Mouse (Mus musculus) T-helper 17 cell (primary cell): ENCODE data around the gene Trmt10a.
"Not testable (repeated sequence)": the region's sequence is repeated elsewhere in the genome, so short reads cannot be mapped to it uniquely, and the experiment has no call there.

Source experiments
- in situ Hi-C, 2 experiments: fragments of 300-600 bp; cut with MboI, MseI; formaldehyde crosslinking; loops; 1 replicate in 1 of 2; 2 replicates in 1 of 2; pipeline ENCODE4 v1.15.1; 2025; ENCODE audit warnings: high pct_unique_total_duplicates in 2 of 2

The Trmt10a gene

DNA sequence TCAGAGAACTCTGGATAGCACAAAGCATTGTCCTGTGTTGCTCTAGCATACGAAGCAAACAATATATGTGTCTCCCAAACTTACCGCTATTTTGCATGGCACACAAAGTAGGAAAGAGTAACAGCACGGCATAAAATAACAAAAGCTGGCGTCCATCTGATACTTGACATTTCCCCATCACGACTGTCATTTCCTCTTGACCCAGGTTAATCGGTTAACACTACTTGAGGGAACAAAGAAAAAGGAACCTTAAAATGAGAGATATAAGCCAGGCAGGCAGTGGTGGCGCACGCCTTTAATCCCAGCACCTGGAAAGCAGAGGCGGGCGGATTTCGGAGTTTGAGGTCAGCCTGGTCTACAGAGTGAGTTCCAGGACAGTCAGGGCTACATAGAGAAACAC, 9.3 kb upstream of the Trmt10a start:
- in situ Hi-C loops, result no loop called here

DNA sequence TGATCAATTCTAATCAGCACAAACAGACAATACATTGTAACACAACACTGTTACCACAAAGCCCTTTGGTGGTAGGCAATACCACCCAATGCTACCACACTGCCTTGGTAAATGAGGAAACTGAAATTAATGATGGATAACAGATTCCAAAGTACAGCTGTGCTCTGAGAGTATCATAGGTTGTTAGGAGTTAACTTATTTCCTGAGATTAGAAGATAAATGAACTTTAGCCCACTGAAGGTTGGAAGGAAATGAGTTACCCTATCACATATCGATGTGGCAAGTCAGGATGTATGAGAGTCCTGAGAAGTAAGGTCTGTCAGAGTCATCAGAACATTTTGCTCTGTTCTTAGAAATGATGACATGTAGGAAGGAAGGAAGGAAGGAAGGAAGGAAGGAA, 8.7 kb upstream of the Trmt10a start:
- in situ Hi-C loops, result no loop called here

DNA sequence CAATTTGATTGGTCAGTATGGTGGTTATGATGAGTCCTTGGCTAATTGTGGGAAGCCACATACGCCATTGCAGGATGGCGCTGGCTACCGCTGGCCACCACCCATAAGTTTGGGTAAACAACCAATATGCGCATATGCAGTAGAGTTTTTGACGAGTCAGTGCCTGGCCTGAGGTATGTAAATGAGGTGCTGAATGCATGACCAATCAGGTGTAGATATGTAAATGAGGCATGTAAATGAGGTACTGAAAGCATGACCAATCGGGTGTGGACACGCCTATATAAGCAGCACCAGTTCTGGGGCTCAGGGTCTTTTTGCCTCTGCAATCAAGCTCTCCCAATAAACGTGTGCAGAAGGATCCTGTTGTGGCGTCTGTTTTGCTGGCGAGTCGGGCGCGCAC, 5.1 kb upstream of the Trmt10a start:
- in situ Hi-C loops, result not testable (repeated sequence)

DNA sequence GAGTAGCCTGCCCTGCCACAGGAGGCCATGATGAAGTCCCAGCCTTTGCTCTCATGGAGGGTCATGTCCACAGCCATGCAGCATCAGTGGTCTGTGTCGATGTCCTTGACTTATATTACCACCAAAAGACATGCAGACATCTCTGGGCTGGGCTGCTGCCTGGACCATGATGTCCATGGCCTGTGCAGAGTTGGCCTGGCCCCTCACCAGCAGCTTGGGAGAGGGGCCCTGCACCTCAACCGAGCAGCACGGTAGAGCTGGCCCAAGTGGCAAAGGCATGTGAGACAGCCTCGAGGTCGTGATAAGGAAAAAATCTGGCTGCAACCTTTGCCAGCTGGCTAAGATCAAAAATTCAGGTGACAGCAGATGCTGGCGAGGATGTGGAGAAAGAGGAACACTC, 3.6 kb upstream of the Trmt10a start:
- in situ Hi-C loops, result no loop called here

DNA sequence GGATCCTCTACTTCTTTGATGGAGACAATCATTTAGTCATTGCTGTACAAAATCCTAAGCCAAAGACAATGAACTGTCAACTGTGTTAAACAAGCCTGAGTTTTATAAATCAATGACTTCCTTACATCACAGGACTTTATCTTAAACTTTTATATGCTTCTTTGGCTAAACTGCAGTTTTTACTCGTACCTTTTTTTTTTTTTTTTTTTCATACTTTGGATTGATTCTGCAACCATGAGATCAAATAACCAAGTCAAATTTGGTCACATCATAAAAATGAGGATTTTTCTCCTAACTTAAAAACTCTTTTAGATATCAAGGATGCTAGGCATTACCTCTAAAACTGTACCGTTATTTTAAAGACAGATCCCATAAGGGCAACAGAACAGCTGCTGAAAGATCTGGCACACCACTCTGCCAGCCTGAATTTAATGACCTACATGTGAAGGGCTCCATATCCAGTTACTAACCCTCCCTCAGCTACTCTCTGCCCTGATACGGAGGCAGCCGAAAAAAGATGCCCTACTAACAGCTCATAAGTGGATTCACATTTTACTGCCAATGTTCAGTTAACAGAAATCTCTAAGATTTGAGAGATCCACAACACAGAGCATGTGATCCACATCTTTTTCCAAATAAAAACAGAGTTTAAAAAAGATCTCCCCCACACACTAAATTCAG, 1.1 kb upstream of the Trmt10a start:
- in situ Hi-C loops, result no loop called here

DNA sequence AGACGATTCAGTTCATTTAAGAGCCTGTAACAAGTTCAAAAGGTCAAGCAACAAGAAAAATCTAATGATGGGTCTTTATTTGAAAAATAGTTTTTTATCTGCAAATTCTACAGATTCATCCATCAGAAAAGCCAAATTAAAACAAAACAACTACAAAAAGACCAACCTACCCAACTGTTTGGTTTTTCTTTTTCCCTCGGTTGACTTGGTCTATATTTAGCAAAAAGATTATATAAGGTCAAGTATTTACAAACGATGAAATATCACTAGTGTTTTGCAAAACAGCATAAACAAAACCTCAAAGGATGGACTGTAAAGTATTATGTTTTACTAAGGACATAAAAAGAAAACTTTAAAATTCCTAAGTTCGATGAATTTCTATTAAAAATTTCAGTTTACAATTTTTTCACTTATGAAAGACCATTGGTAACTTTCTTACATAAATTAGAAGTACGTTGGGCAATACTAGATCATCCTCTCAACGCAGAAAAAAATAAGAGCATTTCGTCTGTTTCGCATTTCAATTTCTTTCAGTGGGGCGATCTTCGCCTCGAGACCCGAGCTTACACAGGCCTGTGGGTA, 424 bp upstream of the Trmt10a start:
- in situ Hi-C loops, result no loop called here

DNA sequence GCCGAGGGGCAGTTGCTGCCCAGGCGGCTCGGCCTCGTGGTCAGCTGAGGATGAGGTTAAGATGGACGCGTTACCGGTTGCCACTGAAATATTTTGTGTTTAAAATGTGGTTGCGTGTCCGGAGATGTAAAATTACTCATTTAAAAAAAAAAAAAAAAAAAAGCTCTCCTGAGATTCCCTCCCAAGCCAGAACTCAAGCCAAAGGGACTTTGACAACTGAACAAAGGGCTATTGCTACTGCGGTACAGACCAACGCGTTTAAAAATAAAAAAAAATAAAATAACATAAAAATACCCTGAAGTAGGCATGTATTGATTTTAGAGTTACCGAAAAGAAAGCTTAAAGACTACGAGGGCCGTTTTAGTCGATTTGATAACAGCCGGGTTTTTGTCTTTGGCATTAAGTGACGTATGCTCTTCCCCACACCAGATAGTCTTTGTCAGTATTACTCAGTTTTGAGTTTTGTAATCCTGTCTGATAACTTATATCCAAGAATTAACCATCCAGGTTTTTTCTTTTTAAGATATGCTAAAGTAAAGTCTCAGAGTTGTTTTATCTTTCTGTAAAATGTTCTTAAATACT, 903 bp downstream of the Trmt10a start:
- in situ Hi-C loops, result no loop called here

DNA sequence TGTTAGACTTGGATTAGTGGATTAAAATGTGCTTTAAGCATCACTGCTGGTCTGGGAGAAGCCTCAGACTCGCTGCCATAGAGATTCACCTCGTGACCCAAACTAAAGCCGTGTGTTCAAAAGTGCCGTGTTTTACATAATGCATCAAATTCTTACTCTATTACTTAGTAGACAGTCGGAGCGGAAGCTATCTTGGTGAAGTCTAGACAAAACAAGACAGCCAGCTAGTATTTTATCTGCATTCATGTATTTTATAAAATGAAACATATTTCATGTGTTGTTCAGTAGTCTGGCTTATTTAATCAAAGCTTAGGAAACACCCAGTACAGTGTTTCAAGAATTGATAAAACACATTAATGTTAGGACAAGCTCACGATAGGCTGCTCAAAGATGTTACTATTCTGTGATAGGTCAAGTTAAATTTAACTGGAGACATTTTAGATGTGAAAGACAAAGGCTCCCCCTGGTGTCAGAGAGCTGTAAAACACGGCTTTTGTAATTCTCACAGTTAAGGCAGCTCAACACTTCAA, 1.5 kb downstream of the Trmt10a start, which contains the start of gene Mttp:
Mttp (minus strand) TSS at position 327 of the 530 bp plus-strand sequence.
- in situ Hi-C loops, result loop anchor here (5.0 kb wide), 4 partner anchors 152 to 367 kb away; partner anchors contain the start of gene H2afz (in 1 of the 2)

DNA sequence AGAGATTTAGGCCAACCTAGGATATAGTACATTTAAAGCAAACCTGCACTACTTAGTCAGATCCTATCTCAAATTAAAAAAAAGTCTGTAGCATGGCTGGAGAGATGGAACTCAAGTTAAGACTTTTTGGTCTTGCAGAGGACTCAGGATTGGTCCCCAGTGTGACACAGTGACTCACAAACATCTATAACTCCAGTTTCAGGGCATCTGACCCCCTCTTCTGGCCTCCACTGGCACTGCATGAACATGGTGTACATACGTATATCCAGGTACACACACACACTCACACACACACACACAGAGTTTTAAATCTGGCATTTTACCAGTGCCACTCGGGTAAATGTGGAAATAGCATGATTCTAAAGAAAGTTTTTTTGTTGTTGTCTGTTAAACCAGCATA, 5.6 kb downstream of the Trmt10a start:
- in situ Hi-C loops, result loop anchor here (5.0 kb wide), 4 partner anchors 157 to 372 kb away; partner anchors contain the start of gene H2afz (in 1 of the 2)

DNA sequence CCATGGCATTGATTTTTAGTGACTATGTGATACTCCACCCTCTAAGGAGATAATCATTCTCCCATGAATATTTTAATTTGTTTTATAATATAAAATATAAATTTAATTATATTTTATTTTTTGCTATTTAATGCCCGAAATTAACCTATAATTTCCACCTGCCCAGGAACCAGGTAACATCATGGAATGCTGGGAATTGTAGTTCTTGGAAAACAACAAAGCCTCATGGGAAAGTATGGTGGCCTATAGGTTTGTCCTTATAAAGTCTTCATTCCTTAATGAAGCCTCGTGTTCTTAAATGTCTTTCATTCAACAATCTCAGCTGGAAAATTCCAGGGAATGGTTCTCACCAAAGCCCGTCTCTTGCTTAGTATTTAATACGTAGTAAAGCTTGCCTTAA, 11.8 kb downstream of the Trmt10a start:
- in situ Hi-C loops, result loop anchor here in 1 of 2 experiments (10.0 kb wide), 1 partner anchor 900 kb away; no protein-coding TSS in a partner anchor

DNA sequence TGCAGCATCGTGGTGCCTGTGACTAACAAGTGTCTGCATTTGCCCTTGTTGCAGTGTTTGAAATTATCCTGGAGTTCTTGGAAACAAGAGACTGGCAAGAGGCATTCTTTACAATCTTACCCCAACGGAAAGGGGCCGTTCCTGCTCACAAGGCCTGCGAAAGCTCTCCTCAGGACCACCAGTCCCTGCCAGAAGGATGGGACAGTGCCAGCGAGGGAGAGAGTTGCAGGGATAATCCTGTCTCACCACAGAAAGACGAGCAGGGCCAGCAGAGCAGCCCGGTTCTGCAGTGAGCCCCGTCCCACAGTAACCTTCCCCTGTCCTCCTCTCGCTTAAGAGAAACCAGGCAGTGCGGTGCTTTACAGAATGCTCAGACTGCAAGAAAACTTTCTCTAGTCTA, 13.4 kb downstream of the Trmt10a start:
- in situ Hi-C loops, result loop anchor here in 1 of 2 experiments (10.0 kb wide), 1 partner anchor 898 kb away; no protein-coding TSS in a partner anchor

DNA sequence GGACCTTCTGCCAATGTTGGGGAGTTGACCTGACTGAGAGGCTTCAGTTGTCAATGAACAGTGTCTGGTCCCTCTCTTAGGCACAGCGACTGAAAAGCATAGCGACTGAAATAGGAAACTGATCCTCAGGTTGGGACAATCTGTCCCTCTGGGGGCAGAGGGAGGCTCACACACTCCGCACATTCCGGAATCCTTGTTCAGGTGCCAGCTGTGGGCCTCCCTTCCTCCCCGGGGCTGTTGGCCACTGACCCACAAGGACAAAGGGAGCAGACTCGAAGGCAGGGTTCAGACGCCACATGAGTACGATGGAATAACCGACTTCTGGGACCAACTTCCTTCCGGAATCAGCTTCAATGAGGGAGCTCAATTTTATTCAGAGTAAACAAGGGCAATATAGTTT, 18.4 kb downstream of the Trmt10a start:
- in situ Hi-C loops, result loop anchor here in 1 of 2 experiments (10.0 kb wide), 1 partner anchor 367 kb away; no protein-coding TSS in a partner anchor

DNA sequence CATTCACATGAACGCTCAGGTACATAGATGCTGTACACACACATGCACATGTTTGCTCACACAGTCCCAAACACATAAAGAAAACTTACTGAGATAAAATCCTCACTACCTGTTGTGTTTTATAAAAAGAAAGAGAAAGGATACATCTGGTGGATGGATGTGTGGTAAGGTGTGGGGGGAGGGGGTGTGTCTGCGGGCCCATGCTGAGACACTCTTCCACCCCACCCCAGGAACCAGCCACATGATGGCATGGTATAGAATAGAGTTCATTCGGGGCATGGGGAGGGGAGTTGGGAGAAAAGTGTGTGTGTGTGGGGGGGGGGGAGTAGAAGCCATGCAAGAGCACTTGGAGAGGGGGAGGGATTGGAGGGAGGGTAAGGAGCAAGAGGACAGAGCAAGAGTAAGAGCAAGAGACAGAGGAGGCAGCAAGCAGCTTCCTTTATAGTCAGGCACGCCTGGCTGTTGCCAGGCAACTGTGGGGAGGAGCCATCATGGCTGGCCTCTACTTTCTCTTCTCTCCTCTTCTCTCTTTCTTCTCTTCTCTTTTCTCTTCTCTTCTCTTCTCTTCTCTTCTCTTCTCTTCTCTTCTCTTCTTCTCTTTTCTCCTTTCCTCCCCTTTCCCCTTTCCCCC, 19.4 kb downstream of the Trmt10a start:
- in situ Hi-C loops, result loop anchor here in 1 of 2 experiments (10.0 kb wide), 1 partner anchor 368 kb away; no protein-coding TSS in a partner anchor

DNA sequence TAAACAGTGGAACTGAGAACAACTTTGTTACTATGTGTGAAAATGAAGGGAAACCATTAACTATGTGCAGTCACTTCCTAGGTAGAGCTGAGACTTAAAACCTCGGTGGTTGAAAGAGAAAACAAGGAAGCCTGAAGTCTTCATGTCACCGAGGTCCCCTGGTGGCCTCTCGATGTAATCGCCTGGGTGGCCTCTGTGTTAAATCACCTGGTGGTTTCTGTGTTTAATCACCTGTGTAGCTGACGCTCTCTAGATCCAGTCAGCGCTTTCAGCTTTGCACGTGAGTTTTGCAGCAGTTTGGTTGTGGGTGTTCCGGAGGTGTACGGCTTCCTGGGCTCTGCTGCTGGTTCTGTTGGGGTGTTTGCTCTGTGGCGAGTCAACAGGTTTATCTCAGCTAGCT, 30.0 kb downstream of the Trmt10a start:
- in situ Hi-C loops, result no loop called here

DNA sequence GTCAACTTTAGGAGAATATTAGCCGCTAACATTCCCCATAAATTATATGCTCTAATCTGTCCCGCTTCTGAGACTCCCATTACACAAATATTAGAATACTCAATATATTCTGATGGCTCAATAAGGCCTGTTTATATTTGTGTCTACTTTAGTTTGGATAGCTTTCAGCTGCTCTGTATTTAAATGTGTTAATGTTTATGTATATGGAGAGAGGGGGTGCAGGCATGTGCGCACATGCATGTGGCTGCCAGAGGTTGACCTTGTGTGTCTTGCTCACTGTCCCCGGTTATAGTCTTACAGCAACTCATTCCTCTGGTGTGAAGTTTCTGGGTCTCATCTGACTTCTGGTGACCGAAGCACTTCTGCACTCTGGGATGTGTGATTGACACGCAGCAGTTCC, 32.3 kb downstream of the Trmt10a start:
- in situ Hi-C loops, result no loop called here

DNA sequence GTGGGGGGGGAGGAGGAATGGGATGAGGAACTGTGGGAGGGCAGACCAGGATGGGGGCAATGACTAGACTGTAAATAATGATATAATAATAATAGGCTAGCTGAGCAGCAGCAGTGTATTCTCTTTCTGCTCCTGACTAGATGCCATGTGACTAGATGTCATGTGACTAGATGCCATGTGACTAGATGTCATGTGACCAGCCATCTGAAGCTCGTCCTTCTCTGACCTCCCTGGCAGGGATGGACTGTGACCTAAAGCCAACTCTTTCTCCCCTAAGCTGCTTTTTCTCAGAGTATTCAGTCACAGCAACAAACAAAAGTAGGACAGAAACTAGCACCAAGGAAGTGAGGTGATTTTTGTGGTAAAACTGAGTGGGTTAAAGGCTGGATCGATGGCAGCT, 38.8 kb downstream of the Trmt10a start:
- in situ Hi-C loops, result no loop called here

DNA sequence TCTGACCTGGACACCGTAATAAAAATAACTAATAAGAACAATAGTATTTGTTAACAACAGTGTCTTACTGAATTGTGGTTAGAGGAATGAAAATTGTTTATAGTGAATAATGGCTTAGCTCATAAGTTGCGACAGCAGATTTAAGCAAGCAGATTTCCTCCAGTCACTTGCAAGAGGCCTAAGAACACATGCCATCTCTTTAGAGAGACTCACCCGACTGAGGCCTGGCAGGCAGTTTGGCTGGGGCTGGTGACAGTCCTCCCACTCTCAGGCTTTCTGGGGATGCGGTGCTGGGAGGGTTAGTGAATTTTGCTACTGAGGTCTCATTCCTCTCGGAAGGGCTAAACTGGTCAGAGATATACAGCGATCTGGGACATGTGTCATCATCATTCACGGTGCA, 40.1 kb downstream of the Trmt10a start:
- in situ Hi-C loops, result no loop called here

DNA sequence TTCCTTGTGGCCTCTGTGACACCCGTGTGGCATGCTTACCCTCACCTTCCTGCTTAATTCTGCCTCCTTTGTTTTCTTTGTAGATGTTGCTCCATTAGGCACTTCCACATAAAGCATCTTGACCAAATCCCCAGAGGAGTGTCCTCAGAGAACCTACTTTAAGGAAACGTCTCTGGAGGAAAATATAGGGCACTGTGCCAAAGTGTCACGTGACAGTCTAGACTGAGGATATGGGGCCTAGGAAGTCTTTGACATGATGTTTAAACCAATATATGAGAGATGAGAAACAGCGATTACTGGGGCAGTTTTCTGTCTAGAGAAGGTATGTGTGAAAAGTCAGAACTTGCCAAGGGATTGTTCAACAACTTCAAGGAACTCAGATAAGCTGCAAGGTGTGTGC, 42.0 kb downstream of the Trmt10a start:
- in situ Hi-C loops, result no loop called here

DNA sequence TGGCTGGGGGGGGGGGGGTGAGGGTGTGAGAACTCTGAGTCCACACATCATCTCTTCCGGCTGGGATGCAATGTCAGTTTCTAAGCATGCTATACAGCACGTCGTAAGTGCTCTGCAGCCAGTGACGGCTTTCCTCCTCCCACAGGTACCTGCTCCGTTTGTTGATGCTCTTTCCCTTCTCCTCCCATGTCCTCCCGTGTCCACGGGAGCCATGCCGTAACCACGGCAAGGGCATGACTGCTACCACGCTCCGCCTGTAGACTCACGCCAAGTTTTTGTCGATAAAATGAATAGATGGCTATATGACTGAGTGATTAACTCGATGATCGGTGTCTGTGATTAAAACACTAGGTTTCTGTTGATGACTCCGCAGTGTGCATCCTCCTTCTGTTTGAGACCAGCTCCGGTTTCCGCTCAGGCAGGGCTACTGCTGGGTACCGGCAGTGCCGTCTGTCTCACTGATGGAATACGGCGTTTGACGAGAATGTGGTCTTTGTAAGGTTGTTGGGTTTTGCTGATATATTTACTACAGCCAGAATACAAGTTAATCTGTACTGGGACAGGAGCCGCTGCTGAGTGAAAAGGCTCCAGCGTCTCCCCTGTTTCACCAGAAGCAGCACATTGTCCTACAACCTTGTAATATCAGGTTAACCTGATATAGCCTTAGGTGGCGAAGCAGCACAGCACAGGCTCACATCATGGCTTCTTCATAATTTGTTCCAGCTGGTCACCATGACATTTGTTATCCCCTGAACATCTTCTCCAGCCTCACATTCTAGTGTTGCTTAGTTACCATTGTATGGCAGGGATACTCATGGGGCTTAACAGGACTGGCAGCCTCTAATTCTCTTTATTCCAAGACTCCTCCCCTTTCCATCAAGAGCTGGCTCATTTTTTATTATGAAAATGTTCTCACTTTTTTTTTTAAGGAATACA, 43.0 kb downstream of the Trmt10a start:
- in situ Hi-C loops, result no loop called here

DNA sequence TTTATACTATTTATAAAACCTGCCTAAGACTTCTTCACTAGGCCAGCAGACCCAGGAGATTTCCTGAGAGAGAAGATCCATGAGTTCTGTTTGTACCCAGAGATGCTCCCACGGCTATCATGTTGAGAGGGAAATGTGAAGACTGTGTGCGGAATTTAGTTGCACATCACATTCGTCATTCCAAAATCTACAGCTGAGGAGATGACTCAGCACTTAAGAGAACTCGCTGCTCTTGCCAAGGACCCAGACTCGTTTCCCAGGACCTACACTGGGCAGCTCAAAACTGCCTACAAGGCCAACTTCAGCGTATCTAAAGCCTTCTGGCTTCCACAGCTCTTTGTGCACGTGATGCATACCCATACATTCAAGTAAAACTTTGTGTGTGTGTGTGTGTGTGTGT, 49.0 kb downstream of the Trmt10a start:
- in situ Hi-C loops, result no loop called here
